Mouse (Mus musculus): ENCODE results near the gene Rhoj. TPM values are rescaled to one million over a fixed set of nuclear protein-coding genes. Genes with fewer than 3 reads are reported as not detected.
A peak's percentile ranks its signal among the peaks of the same experiment; 100 is the strongest.

Rhoj gene
- 10 to 100 TPM; 14.2 to 15.3 TPM for total RNA-seq (2021)
- long read RNA-seq, experiment 1, transcript Rhoj-201 (5 exons, 2,350 nt) = major isoform, 10 of 13 reads
- long read RNA-seq, experiment 1, partial matches to known transcripts = 0 of 13 reads
- long read RNA-seq, experiment 1, other reads (novel, unspliced or antisense) = 3 of 13 reads
- long read RNA-seq, experiment 2, transcript Rhoj-201 (5 exons, 2,350 nt) = major isoform, 13 of 15 reads
- long read RNA-seq, experiment 2, partial matches to known transcripts = 1 of 15 reads
- long read RNA-seq, experiment 2, other reads (novel, unspliced or antisense) = 1 of 15 reads

DNA sequence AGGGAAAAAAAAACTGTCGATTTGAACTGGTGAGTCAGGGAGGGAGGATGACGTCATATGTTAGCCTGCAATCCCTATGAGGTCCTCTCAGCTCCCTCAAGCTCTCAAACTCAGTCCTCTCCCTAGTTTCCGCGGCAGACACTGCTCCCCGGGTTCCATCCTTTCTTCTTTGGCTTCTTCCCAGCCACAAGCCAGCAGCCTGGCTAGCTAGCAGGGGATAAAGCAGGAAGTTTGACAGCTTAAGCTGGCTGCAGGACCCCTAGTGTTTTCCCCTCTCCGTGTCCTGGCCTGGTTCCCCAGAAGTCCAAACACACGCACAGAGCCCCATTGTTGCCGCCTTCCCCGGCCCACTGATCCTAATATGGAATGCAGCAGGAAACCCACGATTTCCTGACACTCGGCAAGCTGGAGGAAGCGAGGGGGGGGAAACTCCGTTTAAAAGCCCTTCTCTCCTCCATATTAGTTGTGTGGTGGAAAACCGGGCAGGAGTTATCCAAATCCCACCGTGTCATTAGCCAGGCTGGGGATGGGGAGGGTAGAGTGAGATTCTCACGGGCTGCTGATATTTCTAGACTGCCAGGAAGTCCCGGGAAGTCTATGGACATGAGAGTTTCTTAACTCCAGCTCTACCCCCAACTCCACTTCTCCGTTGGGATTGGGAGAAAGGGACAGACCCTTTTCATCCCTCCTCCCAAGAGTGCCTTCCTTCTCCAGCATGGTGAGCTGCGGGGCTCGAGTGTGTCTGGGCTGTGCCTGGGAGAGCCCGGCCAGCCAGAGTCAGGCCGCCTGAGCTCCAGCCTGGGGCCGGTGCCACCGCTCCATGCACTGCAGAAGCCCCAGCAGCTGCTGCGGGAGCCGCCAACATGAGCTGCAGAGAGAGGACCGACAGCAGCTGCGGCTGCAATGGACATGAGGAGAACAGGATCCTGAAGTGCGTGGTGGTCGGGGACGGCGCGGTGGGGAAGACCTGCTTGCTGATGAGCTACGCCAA is at the start of gene Rhoj:
Gene Rhoj, plus strand, starts transcription at position 362 of the 991 bp plus-strand sequence.
- DNase-seq (ENCODE audit: low spot score) = peak; percentile 79

- peak; percentile 41 for DNase-seq (ENCODE audit: low spot score)
Observed at GRCm38 (mm10) chr12:75271726-75272125, 36.4 kb upstream of the Rhoj start.

- DNase-seq (ENCODE audit: low spot score) = peak; percentile 38
Observed at GRCm38 (mm10) chr12:75275730-75276129, 32.4 kb upstream of the Rhoj start.

DNA sequence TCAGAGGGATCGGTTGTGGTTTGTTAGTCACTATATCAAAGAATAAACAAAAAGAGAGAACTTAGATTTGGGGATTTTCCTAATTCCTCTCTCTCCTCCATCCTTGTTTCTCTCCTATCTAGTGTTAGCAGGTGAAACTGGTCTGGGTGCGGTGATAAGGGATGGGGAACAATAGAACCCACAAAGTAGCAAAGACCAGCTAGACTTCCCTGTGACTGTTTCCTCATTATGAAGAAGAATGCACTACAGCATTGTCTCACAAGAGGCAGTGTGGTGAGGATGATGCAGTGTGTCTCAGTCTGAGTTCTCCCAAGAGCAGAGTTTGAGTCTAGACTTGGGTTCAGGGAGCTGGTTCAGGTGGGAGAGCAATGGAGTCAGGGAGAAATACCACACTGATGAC is 30.7 kb upstream of the Rhoj start:
- DNase-seq (ENCODE audit: low spot score) = no peak

DNA sequence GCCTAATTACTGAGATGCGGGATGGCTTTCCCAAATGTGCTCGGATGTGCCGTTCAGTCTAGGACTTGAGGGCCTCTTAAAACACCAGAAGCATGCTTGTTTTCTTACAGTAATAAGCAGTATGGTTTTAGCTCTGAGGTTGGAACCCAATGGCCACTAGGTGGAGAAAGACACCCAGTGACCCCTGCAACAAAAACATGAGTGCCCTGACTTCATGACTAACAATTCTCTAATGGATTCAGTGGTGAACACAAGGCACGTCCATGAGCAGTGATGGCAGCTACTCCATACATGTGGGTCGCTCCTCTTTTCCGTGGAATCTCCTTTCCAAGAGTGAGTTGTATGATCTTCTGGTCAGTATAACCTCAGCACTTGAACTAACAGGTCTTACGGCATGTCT is 27.6 kb upstream of the Rhoj start:
- peak; percentile 46 for DNase-seq (ENCODE audit: low spot score)

GRCm38 (mm10) chr12:75283226-75283625 is 24.9 kb upstream of the Rhoj start:
- DNase-seq (ENCODE audit: low spot score) = peak; percentile 23

- DNase-seq (ENCODE audit: low spot score) = peak; percentile 71
Observed at GRCm38 (mm10) chr12:75286166-75286565, 22.0 kb upstream of the Rhoj start.

GRCm38 (mm10) chr12:75290524-75290923 is 17.6 kb upstream of the Rhoj start:
- DNase-seq (ENCODE audit: low spot score) = no peak

DNA sequence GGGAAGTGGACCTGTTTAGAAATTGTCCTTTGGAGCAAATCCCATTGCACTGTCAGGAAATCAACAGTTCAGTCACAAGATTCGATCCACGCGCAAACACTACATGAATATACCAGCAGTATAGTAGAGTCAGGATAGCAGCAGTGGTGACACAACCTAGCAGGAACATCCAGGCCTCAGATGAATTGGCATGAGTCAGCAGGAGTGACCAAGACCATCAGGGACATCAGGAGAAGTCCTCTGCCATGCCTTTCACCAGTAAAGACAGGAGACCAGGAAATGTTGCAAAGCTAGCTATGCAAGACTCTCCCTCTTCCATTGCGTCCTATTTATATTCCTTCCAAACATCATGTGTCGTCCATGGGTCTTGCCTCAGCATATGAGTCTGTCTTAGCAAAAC is 16.6 kb upstream of the Rhoj start:
- DNase-seq (ENCODE audit: low spot score) = no peak

GRCm38 (mm10) chr12:75292939-75293338 is 15.2 kb upstream of the Rhoj start:
- no peak for DNase-seq (ENCODE audit: low spot score)

DNA sequence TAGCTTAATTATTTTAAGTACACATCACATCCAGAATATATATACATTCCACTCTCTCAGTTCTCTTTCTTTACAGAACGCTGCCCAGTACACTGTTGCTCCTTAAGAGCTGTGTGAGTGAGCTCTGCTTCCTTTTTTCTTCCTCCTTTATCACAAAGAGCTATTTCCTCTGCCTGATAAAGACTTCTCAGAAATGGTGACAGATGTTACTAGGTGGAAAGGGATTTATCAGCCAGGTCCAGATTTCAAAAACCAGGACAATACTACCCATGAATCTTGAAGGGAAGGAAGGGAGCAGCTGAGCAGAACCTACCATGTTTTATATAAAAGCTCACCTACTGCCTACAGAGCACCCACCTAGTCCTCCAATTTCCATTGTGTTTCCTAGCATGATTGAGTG is 8.3 kb upstream of the Rhoj start:
- DNase-seq (ENCODE audit: low spot score) = no peak

DNA sequence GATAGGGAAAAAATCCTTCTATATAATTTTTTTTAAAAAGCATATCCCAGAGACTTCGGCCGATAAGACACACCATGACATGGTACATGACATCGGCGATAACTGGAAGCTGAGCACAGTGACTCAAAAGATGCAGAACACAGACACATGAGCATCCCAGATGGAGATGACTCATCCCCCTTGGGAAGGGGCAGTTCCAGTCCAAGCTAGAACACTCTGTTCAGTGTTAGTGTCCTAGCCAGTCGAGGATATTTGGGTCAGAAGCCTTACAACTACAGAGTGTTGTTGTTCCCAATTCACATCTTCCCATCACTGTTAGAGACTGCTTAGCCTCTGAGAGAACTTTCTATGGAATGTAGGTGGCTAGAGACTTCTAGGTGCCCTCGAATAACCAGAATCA is 4.0 kb upstream of the Rhoj start:
- DNase-seq (ENCODE audit: low spot score) = peak; percentile 92

GRCm38 (mm10) chr12:75309756-75310155 is 1.6 kb downstream of the Rhoj start:
- peak; percentile 36 for DNase-seq (ENCODE audit: low spot score)

GRCm38 (mm10) chr12:75310766-75311165 is 2.6 kb downstream of the Rhoj start:
- DNase-seq (ENCODE audit: low spot score) = peak; percentile 66

GRCm38 (mm10) chr12:75311879-75312278 is 3.8 kb downstream of the Rhoj start:
- DNase-seq (ENCODE audit: low spot score) = no peak

- no peak for DNase-seq (ENCODE audit: low spot score)
Observed at GRCm38 (mm10) chr12:75313992-75314391, 5.9 kb downstream of the Rhoj start.

DNA sequence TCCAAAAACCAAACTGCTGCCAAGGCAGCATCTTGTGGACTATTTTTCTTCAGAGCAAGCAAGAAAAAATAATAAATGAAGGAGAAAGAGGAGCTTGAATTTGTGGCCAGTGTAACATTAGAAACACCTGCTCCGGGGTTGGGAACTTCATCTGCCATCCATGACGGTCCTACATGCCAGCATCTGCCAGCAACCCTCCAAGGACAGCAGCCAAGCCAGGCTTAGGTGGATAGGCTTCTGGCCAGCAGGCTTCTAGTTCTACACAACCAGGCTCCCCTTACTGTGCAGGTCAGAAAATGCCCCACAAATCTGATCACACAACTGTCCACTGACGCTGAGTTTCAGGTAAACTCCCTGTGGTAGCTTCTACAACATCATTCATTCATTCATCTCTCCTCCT is 7.7 kb downstream of the Rhoj start:
- no peak for DNase-seq (ENCODE audit: low spot score)

- DNase-seq (ENCODE audit: low spot score) = peak; percentile 69
Observed at GRCm38 (mm10) chr12:75320441-75320925, 12.4 kb downstream of the Rhoj start.

DNA sequence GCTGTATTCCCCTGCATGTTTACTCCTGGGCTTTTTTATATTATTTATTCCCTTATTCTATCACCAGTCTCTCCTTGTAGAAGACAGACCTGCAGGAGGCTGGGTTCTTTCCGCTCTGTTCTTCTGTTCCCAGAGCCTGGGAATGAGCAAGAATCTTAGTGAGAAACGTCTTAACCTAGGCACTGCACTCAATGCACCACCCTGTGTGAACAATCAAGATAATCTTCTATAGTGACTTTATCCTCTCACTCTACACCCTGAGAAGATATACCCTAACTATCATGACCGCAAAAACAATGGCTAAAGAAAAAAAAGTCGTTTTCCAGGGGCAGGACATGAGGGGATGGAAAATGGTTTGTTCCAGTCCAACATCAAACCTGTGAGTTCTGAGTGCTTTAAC is 13.1 kb downstream of the Rhoj start:
- DNase-seq (ENCODE audit: low spot score) = no peak

DNA sequence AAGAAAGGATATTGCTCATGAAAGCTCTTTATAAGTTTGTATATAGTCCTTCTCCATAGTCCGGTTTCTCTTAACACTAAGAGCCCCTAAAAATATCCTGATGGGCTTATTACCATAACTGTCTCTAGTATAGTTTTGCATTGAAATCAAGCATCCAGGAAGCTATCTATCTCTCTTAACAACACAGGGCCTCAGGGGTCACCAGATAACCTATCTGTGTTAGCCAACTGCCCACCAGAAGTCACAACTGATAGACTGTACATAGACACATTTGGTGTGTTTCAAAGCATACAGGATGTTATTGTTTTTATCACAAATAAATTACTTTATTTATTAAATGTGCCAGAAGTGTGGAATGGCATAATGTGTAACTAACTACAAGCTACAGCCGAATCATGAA is 21.1 kb downstream of the Rhoj start:
- DNase-seq (ENCODE audit: low spot score) = no peak

DNA sequence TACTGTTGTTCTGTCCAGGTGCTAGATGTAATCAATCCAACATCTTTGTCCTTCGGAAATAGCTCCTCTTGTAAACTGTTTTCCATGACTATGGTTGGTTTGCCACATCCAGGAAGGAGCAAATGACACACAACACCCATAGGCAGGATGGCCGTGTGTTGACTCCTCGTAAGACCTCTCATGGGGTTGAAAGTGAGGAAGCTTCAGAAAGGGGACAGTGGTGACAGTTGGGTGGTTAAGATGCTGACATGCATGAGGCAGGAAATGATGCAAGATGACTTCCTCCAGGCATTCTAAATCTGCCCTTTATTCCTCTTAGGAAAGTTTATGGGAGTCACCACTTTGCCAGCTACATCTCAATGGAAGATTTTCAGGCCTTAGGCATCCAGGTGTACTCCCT is 31.8 kb downstream of the Rhoj start:
- no peak for DNase-seq (ENCODE audit: low spot score)

GRCm38 (mm10) chr12:75340331-75340730 is 32.2 kb downstream of the Rhoj start:
- DNase-seq (ENCODE audit: low spot score) = no peak
